Mouse (Mus musculus) cortical plate, adult 2 months (tissue): ENCODE measurements around the gene Ankrd65. TPM values are rescaled to one million over a fixed set of nuclear protein-coding genes. Genes with fewer than 3 reads are reported as not detected.

Source experiments
- H3K27ac ChIP-seq: fragments of 200-500 bp; 2 replicates; pipeline ENCODE4 v1.5.1; 2012; ENCODE audit warnings: low read length, control low read depth, inconsistent platforms; ENCODE audit not compliant: insufficient read depth
- H3K4me1 ChIP-seq: fragments of 200-500 bp; 2 replicates; pipeline ENCODE4 v1.6.1; 2011; ENCODE audit warnings: low read length; ENCODE audit not compliant: control insufficient read depth, insufficient read depth
- H3K4me3 ChIP-seq: fragments of 200-500 bp; 2 replicates; pipeline ENCODE4 v1.5.1; 2011; ENCODE audit warnings: mild to moderate bottlenecking, low read length, control low read depth; ENCODE audit not compliant: insufficient read depth
- CTCF ChIP-seq: fragments of 200-500 bp; IDR thresholded peaks from 2 replicates; pipeline ENCODE4 v1.5.1; 2011; ENCODE audit warnings: mild to moderate bottlenecking, control low read depth, low read length; ENCODE audit not compliant: insufficient read depth; ENCODE audit errors: extremely low read depth
- POLR2A ChIP-seq: fragments of 200-500 bp; IDR thresholded peaks from 2 replicates; pipeline ENCODE4 v1.6.1; 2011; ENCODE audit warnings: mild to moderate bottlenecking, low read length, control low read depth; ENCODE audit not compliant: insufficient read depth; ENCODE audit errors: extremely low read depth
- polyA plus RNA-seq: library from polyadenylated mRNA; depleted of rRNA; stranded (reverse); fragments of >200 nt; gene quantifications from 2 replicates; pipeline ENCODE4 v1.2.3, GENCODE M21; 2012

Ankrd65 gene
- polyA plus RNA-seq, 1 experiment = not detected

DNA sequence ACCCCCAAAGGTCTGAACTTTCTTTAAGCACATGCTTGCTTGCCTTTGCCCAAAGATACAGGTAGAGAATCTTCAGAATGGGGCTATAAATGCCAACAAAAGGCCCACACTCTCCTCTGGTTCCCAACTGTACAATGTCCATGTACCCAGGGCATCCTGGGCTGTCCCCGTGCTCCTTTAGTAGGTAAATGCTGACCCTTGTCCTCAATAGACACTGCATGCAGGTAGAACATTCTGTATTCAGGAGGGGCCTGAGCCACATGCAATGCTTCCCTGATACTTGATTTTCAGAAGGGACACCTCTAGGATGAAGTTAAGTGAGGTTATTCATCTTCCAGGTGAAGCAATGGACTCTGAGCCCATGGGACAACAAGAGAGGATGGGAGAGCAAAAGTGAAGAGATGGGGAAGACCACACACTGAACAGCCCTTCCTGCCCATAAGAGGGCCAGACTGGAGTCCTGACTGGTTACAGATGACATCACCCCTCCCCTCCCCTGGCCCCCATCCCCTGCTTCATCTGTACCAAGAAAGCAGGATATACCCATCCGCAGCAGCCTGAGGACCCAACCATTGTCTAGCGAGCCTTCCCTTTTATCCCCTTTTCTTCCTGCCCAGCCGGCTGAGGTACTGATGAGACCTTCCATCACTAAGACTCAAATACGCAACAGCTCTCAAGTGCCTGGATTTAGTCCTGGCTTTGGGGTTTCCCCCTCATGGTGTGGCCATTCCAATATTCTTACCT lies 16.7 kb upstream of the Ankrd65 start:
- Histone ChIP-seq H3K4me1 (peaks cover 9% of the 10 kb centered on the region), H3K4me3 (peak overlapping the region; percentile 31; the same call in 1 of the 2 replicates), H3K27ac (no peak overlapping the region)
- TF ChIP-seq POLR2A = no peak
- no peak for TF ChIP-seq CTCF

DNA sequence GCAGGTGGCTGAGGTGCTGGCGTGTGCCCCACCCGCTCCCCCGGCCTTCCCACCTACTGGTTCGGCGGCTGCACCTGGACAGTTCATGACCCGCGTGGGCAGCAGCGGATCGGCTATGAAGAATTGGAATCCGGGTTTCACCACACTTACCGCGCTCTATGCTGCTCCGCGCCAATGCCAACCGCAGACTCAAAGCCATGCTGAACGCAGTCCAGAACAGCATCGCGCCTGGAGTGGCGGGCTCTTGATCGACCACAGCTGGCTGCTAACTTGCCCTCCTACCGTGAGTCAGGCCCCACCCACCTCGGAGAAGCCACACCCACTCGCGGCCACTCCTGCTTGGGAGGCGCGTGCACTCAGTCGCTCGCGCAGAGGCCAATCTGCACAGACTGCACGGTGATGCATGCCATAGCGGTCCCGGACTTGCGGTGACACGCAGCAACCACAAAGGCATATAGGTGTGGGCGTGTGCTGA lies 15.9 kb upstream of the Ankrd65 start, which contains the start of gene Vwa1:
Gene Vwa1, minus strand, starts transcription at position 419 of the 475 bp plus-strand sequence.
- TF ChIP-seq POLR2A = peak; percentile 96
- no peak for TF ChIP-seq CTCF
- H3K4me3 ChIP-seq = peak within 1 kb of the TSS; percentile 31
- H3K27ac ChIP-seq = peak within 1 kb of the TSS; percentile 61
- peaks cover 9% of the 10 kb centered on the region for H3K4me1 ChIP-seq

DNA sequence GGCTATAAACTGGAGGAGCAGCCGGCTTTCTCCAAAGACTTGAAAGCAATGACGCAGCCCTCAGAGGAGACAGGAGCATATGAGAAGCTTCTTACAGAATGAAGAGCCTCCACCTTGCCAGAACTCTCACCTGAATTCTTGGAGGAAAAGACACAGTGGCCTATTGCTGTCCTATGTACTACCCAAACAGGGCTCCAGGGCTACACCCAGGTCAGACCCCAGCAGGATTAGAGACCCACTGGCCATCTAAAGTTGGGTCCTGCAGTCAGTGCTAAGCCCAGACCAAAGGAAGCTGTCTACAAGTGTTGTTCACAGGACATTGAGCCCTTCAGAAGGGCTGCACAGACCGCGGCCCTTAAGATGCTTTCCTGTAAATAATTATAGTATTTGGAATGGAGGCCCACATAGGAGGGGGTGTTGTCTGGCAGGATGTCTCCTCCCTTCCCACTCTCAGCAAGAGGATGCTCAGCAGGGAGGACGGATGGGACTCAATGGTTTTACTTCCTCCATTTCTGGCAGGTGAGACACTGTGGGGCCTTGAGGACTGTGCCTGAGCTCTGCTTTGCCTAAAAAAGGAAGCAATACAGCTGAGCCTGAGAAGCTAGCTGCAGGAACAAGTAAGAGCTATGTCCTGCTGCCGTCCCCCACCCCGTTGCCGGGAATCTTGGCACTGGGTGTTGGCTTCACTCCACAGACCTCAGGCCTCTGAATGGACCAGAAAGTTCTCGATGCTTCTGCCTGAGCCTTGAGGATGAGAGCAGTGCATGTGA lies 15.1 kb upstream of the Ankrd65 start:
- Histone ChIP-seq H3K27ac (peak overlapping the region; percentile 61), H3K4me3 (peak overlapping the region; percentile 31; the same call in 1 of the 2 replicates), H3K4me1 (peaks cover 9% of the 10 kb centered on the region)
- no peak for TF ChIP-seq CTCF
- no peak for TF ChIP-seq POLR2A

DNA sequence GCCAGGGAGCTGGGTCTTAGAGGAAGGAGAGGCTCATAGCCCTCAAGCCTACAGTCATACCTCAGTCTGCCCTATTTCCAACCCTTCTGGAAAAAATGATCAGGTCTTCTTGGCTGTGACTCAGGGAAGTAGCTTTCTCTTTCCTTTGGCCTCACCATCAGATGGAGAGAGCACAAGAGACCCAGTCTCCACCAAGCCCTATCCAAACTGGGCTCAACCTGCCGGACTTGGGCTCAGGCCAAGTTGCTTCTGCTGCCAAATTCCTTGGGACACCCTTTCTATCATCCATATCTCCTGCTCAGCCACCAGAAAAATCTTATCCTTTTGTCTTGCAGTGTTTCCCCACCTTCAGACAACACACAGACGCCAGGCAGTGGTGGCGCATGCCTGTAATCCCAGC lies 14.4 kb upstream of the Ankrd65 start:
- Histone ChIP-seq H3K4me3 (no peak overlapping the region), H3K27ac (peak overlapping the region; percentile 52), H3K4me1 (peaks cover 9% of the 10 kb centered on the region)
- TF ChIP-seq POLR2A = no peak
- TF ChIP-seq CTCF = no peak

DNA sequence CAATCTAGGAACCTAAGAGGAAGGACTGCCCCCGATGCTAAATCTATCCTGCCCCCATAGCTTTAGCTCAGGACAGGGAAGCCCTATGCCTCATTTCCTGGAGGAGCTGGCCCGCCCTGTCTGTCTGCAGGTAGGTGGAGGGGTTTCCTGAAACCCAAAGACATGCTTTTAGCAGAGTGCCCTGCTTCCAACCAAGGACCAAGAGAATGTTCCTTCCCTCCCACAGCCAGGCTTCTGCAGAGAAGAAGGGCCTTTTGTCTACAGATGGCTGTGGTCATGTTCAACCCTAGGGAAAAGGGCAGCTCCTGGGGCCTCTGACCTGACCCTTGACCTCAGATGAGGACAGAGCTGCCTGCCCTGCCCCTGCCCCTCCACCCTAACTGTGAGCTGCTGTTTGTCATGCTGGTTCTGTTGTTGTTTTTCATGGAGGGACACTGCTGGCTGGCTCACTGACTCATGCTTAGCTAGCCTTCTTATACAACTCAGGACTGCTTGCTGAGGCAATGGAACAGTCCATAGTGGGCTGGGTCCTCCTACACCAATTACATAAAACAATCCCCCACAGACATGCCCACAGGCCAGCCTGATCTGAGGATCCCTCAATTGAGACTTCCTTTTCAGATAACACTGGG lies 13.4 kb upstream of the Ankrd65 start:
- H3K4me3 ChIP-seq = no peak overlapping the region
- H3K27ac ChIP-seq = peak overlapping the region; percentile 82
- TF ChIP-seq CTCF (no peak), POLR2A (no peak)
- peaks cover 9% of the 10 kb centered on the region for H3K4me1 ChIP-seq

DNA sequence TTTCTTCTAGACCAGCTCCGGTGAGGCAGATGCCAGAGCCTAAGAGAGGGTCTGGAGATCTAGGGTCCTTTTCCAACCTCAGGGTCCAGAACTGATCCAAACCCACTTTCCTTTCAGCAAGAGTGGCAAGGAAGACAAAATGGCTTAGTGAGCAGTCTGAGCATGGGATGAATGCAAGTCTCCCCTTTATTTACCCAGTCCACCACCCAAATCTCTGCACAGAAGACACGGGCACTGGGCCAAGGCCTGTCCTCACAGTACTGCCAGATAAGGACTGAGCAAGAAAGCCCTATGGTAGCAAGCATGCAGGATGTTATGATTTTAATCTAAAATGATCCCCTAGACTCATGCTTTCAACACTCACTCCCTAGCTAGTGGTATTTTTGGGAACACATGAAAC lies 12.4 kb upstream of the Ankrd65 start:
- H3K4me1 ChIP-seq = peaks cover 9% of the 10 kb centered on the region
- no peak overlapping the region for H3K4me3 ChIP-seq
- H3K27ac ChIP-seq = peak overlapping the region; percentile 54
- TF ChIP-seq CTCF = no peak

DNA sequence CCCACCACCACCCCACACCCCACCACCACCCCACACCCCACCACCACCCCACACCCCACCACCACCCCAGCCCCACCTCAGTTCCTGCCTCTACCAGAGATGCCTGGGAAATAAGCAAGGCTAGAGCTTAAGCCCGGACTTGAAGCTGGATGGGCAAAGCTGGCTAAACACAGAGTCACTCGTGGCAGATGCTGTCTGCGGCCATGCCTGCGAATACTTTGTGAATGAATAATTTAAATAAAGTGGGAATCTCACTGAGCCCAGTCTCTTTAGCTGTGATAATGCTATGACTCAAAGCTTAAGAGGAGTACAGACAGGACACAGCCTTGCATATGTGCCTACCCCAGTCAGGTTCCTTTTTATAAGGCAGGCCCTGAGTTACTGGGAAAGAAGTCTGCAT lies 10.7 kb upstream of the Ankrd65 start:
- Histone ChIP-seq H3K4me3 (no peak overlapping the region), H3K4me1 (peaks cover 9% of the 10 kb centered on the region), H3K27ac (no peak overlapping the region)
- TF ChIP-seq CTCF (no peak), POLR2A (no peak)

DNA sequence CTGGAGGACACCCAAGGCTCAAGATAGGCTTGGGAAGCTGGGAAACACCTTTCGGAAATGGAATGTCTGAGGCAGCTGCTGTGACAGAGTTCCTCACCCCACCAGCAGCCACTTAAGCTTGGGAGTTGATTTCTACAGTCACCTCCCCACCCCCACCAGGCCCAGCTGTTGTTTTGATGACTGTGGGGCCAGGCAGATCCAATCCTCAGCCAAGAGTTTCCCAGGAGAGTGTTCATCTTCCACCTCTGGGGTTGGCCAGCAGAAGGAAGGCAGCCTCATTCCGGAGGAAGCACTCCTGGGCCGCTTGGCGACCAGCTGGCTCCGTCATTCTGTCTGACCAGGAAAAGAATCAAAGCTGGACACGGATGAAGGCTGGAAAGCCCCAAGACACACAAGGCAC lies 9.3 kb upstream of the Ankrd65 start:
- no peak overlapping the region; the same call in 1 of the 2 replicates for H3K4me3 ChIP-seq
- 0 out of 2 replicates have a peak overlapping the region, but pooled peaks have one; percentile 22 for H3K27ac ChIP-seq
- no peak for TF ChIP-seq CTCF

DNA sequence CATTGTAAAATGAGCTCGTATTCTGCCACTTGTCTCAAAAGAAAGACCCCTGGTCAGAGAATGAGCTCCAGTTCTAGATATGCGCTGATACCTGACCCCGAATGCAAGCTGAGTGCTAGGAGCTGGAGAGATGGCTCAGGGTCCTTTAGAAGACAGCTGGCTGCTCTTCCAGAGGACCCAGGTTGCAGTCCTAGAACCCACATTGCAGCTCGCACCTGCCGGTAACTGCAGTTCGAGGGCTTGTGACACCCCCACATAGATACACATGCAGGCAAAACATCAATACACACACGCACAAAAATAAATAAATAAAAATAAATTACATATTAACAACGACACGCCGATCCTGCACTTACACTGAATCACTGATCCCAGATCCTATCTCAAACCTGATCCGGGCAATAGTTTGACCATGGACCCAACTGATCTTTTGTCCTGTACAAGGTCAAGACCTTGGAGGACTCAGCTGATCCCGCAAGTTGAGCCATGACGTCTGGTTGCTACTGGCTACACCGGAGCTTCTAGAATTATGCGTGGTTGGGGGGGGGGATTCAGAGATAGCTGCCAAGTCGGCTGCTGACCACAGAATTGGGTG lies 6.7 kb upstream of the Ankrd65 start:
- TF ChIP-seq POLR2A (no peak), CTCF (no peak)
- Histone ChIP-seq H3K4me1 (no peaks in the 10 kb centered on the region), H3K27ac (peak overlapping the region; percentile 82), H3K4me3 (peak overlapping the region; percentile 57)

More for the DNA sequence above, 9.3 kb upstream of the Ankrd65 start:
- H3K4me1 ChIP-seq = peaks cover 5% of the 10 kb centered on the region
